Mouse (Mus musculus): ENCODE measurements at regions not wholly inside any gene's neighbourhood (a gene's known extent, or its start where the extent isn't known, plus 50 kb on each side); places are given as distances from the start of the nearest gene placed in this dataset.

GRCm38 (mm10) chr16:30005124-30005523 is 59.1 kb upstream of the Hes1 start:
- no peak for DNase-seq

GRCm38 (mm10) chr16:30006826-30007225 is 57.4 kb upstream of the Hes1 start:
- DNase-seq: no peak

- DNase-seq: peak; percentile 95 to 97
Measured at GRCm38 (mm10) chr16:30008451-30009357, 55.5 kb upstream of the Hes1 start.

GRCm38 (mm10) chr16:30009521-30010186 is 54.5 kb upstream of the Hes1 start:
- peak; percentile 30 to 62 for DNase-seq

GRCm38 (mm10) chr16:30013123-30013522 is 51.1 kb upstream of the Hes1 start:
- peak; percentile 62 to 85 for DNase-seq

GRCm38 (mm10) chr16:30013943-30014342 is 50.2 kb upstream of the Hes1 start:
- DNase-seq: peak in 1 of 2 experiments; percentile 54

All from kidney, postnatal 25 days (tissue).